Mouse (Mus musculus): ENCODE results near the gene BC034090.

The BC034090 gene

GRCm38 (mm10) chr1:155215066-155215764 is 29.0 kb downstream of the BC034090 start:
- no peak for DNase-seq (ENCODE audit: low spot score in 2 of 2)

GRCm38 (mm10) chr1:155213912-155214311 is 30.3 kb downstream of the BC034090 start:
- DNase-seq (ENCODE audit: low spot score in 2 of 2), result no peak

- DNase-seq (ENCODE audit: low spot score in 2 of 2), result no peak
These were observed 31.1 kb downstream of the BC034090 start for GRCm38 (mm10) chr1:155212936-155213774.

- no peak for DNase-seq (ENCODE audit: low spot score in 2 of 2)
These were observed 31.8 kb downstream of the BC034090 start for GRCm38 (mm10) chr1:155212493-155212892.

- no peak for DNase-seq (ENCODE audit: low spot score in 2 of 2)
These were observed 32.2 kb downstream of the BC034090 start for GRCm38 (mm10) chr1:155212081-155212480.

GRCm38 (mm10) chr1:155211017-155211416 is 33.2 kb downstream of the BC034090 start:
- no peak for DNase-seq (ENCODE audit: low spot score in 2 of 2)

- DNase-seq (ENCODE audit: low spot score in 2 of 2), result no peak
These were observed 34.1 kb downstream of the BC034090 start for GRCm38 (mm10) chr1:155210011-155210763.

GRCm38 (mm10) chr1:155207859-155208258 is 36.4 kb downstream of the BC034090 start:
- DNase-seq (ENCODE audit: low spot score in 2 of 2), result no peak

- no peak for DNase-seq (ENCODE audit: low spot score in 2 of 2)
These were observed 38.2 kb downstream of the BC034090 start for GRCm38 (mm10) chr1:155205822-155206660.

- no peak for DNase-seq (ENCODE audit: low spot score in 2 of 2)
These were observed 38.9 kb downstream of the BC034090 start for GRCm38 (mm10) chr1:155205311-155205710.

GRCm38 (mm10) chr1:155204560-155205162 is 39.6 kb downstream of the BC034090 start:
- DNase-seq (ENCODE audit: low spot score in 2 of 2), result no peak

GRCm38 (mm10) chr1:155203954-155204353 is 40.3 kb downstream of the BC034090 start:
- no peak for DNase-seq (ENCODE audit: low spot score in 2 of 2)

GRCm38 (mm10) chr1:155203101-155203500 is 41.1 kb downstream of the BC034090 start:
- no peak for DNase-seq (ENCODE audit: low spot score in 2 of 2)

- no peak for DNase-seq (ENCODE audit: low spot score in 2 of 2)
These were observed 41.8 kb downstream of the BC034090 start for GRCm38 (mm10) chr1:155202472-155202871.

- DNase-seq (ENCODE audit: low spot score in 2 of 2), result no peak
These were observed 42.3 kb downstream of the BC034090 start for GRCm38 (mm10) chr1:155201914-155202313.

- DNase-seq (ENCODE audit: low spot score in 2 of 2), result no peak
These were observed 42.8 kb downstream of the BC034090 start for GRCm38 (mm10) chr1:155201373-155201879.

- DNase-seq (ENCODE audit: low spot score in 2 of 2), result no peak
These were observed 43.3 kb downstream of the BC034090 start for GRCm38 (mm10) chr1:155200967-155201366.

GRCm38 (mm10) chr1:155199522-155199921 is 44.7 kb downstream of the BC034090 start:
- no peak for DNase-seq (ENCODE audit: low spot score in 2 of 2)

GRCm38 (mm10) chr1:155196691-155197090 is 47.6 kb downstream of the BC034090 start:
- DNase-seq (ENCODE audit: low spot score in 2 of 2), result no peak

- no peak for DNase-seq (ENCODE audit: low spot score in 2 of 2)
These were observed 51.4 kb downstream of the BC034090 start for GRCm38 (mm10) chr1:155192805-155193368.
